Mouse (Mus musculus) liver, embryonic 18 days (tissue): Measurements from ENCODE around the gene Col9a3. TPM values are rescaled to one million over a fixed set of nuclear protein-coding genes. Genes with fewer than 3 reads are reported as not detected.

Experiments used
- polyA plus RNA-seq: library from polyadenylated mRNA; depleted of rRNA; stranded (reverse); fragments of >200 nt; gene quantifications from 2 replicates; pipeline ENCODE4 v1.2.3, GENCODE M21; 2012; rRNA removed

The Col9a3 gene
- polyA plus RNA-seq: 0.89 and 0.97 TPM in 2 replicates

DNA sequence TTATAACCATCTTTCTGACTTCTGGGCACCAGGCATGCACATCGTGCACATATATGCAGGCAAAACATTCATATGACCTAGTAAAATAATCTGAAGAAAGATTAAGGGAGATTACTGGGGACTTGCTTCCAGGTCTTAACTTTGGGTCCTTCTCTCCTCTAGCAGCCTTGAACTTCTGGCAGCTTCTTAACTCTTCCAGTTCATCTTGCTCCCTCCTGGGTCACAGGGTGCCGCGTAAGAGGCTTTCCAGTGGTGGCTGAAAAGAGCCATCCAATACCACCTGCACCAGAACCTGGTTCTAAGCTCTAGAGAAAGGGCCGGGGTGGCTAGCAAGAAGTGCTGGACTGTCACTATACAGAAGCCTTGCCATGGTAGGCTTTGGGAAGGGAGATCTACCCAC lies at the start of gene Col9a3:
Gene Col9a3, plus strand, starts transcription at position 301 of the 400 bp plus-strand sequence.

DNA sequence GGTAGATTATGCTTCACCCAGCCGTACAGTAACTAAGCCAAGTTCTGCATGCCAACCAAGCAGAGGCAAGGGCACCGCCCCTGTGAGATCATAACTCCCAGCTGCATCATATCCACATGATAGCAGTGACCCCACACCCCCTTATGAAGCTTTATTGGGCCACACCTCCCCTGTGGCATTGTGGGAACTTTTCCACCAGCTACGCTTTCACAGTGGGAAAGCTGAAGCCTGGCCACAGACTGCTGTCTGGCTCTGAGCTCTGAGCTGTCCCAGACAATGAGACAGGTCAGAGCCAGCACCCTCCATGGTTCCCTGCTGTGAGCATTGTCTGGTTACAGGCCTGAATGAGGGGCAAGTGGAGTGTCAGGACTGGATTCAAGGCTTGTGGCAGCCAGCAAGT lies 16.6 kb upstream of the Col9a3 start, which contains the start of gene Mrgbp:
Gene Mrgbp, plus strand, starts transcription at position 303 of the 400 bp plus-strand sequence.

DNA sequence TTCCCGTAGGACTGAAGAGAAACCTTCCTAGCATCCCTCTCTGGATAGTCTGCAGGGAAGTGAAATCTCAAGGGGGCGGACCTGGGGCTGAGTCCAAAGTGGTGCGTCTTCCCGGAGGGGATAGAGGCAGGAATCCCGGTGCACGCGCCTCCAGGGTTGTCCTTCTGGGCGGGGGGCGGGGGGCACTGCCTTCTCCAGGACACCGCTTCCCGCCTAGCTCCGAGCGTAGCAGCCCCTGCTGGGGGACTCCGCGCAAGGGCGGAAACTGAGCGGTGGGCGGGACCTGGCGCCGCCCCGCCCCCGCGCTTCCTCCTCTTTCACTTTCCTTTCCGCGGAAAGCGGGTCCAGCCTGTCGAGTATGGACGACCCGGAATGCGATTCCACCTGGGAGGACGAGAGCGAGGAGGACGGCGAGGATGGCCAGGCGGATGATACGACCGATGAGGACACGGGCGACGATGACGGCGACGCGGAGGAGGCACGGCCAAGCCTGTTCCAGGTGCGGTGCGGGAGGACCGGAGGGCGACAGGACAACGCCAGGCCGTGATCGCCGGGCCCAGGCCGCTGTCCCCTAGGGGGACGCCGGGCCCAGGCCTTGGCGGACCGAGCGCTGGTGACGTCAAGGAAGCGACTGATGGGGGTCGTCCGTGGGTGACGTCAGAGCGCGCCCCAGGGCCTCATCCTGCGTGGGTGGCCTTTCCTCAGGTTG lies 8.3 kb upstream of the Col9a3 start, which contains the start of gene Ogfr:
Gene Ogfr, plus strand, starts transcription at position 123 of the 709 bp plus-strand sequence.

DNA sequence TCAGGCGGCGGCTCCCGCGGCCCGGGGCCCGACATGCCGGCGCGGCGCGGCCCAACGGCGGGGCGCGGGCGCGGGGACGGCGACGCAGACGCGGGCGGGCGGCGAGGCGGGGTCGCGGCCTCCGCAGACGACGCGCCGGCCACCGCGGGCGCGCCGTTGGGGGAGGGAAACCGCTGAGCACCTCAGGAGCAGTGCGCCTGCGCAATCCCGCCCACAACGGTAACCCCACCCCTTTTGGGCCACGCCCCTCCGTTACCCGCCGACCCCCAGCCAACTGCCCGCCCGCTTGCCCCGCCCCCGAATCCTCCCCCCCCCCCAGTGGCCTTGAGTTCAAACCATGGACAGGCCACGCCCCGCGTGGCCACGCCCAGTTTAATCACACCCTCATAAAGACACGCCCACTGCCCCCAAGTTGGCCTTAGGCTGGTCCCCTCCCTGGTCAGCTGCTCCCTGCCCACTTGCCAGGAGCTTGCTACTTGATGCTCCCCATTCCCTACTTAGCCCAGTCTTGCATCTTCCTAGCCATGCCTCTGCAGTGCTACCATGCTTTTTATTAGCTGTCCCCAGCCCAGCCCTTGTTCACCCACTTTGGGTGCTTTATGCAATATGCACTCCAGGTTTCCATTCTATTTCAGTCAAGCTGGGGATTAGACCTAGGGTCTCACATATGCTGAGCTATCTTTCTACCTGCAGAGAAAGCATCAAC lies 45.1 kb downstream of the Col9a3 start, which contains the start of gene Tcfl5:
Gene Tcfl5, minus strand, starts transcription at position 154 of the 706 bp plus-strand sequence.

Other genes starting within 250 kb of the Col9a3 start
- 1.6 and 2.3 TPM in 2 replicates for gene Slco4a1, start 141.5 kb upstream of the Col9a3 start, polyA plus RNA-seq
- 0.01 and 0.02 TPM in 2 replicates for gene Ntsr1, start 97.8 kb upstream of the Col9a3 start, polyA plus RNA-seq
- gene Mrgbp, start 16.5 kb upstream of the Col9a3 start, polyA plus RNA-seq: 11.4 and 12.6 TPM in 2 replicates
- 43.3 and 47.9 TPM in 2 replicates for gene Ogfr, start 8.5 kb upstream of the Col9a3 start, polyA plus RNA-seq
- 0.12 and 0.20 TPM in 2 replicates for gene Tcfl5, start 44.9 kb downstream of the Col9a3 start, polyA plus RNA-seq
- gene Dido1, start 112.2 kb downstream of the Col9a3 start, polyA plus RNA-seq: 10.1 and 13.0 TPM in 2 replicates
- 54.0 and 54.6 TPM in 2 replicates for gene Gid8, start 112.3 kb downstream of the Col9a3 start, polyA plus RNA-seq
- gene Slc17a9, start 127.5 kb downstream of the Col9a3 start, polyA plus RNA-seq: 15.6 and 19.5 TPM in 2 replicates
- gene Bhlhe23, start 179.1 kb downstream of the Col9a3 start, polyA plus RNA-seq: not detected in 2 replicates